Mouse (Mus musculus): ENCODE data around the gene 1110004F10Rik.

The 1110004F10Rik gene

GRCm38 (mm10) chr7:116092710-116093465, 53.7 kb downstream of the 1110004F10Rik start:
- DNase-seq (ENCODE audit: extremely low read depth, low read depth), result peak; percentile 90

- peak; percentile 54 for DNase-seq (ENCODE audit: extremely low read depth, low read depth)
Measured at GRCm38 (mm10) chr7:116093466-116093850, 54.3 kb downstream of the 1110004F10Rik start.

GRCm38 (mm10) chr7:116099952-116100528, 60.8 kb downstream of the 1110004F10Rik start:
- no peak for DNase-seq (ENCODE audit: extremely low read depth, low read depth)

GRCm38 (mm10) chr7:116103091-116103490, 63.9 kb downstream of the 1110004F10Rik start:
- no peak for DNase-seq (ENCODE audit: extremely low read depth, low read depth)

- DNase-seq (ENCODE audit: extremely low read depth, low read depth), result no peak
Measured at GRCm38 (mm10) chr7:116110661-116111060, 71.5 kb downstream of the 1110004F10Rik start.

- DNase-seq (ENCODE audit: extremely low read depth, low read depth), result no peak
Measured at GRCm38 (mm10) chr7:116111546-116111945, 72.3 kb downstream of the 1110004F10Rik start.

- DNase-seq (ENCODE audit: extremely low read depth, low read depth), result no peak
Measured at GRCm38 (mm10) chr7:116115216-116115930, 76.2 kb downstream of the 1110004F10Rik start.

GRCm38 (mm10) chr7:116115991-116116390, 76.8 kb downstream of the 1110004F10Rik start:
- DNase-seq (ENCODE audit: extremely low read depth, low read depth), result no peak

- no peak for DNase-seq (ENCODE audit: extremely low read depth, low read depth)
Measured at GRCm38 (mm10) chr7:116119306-116119857, 80.2 kb downstream of the 1110004F10Rik start.

- DNase-seq (ENCODE audit: extremely low read depth, low read depth), result no peak
Measured at GRCm38 (mm10) chr7:116120737-116121136, 81.5 kb downstream of the 1110004F10Rik start.

- no peak for DNase-seq (ENCODE audit: extremely low read depth, low read depth)
Measured at GRCm38 (mm10) chr7:116121202-116121601, 82.0 kb downstream of the 1110004F10Rik start.

GRCm38 (mm10) chr7:116122981-116123596, 83.9 kb downstream of the 1110004F10Rik start:
- DNase-seq (ENCODE audit: extremely low read depth, low read depth), result no peak

- no peak for DNase-seq (ENCODE audit: extremely low read depth, low read depth)
Measured at GRCm38 (mm10) chr7:116123597-116123985, 84.4 kb downstream of the 1110004F10Rik start.

- DNase-seq (ENCODE audit: extremely low read depth, low read depth), result no peak
Measured at GRCm38 (mm10) chr7:116124057-116124456, 84.9 kb downstream of the 1110004F10Rik start.

GRCm38 (mm10) chr7:116125671-116126070, 86.5 kb downstream of the 1110004F10Rik start:
- no peak for DNase-seq (ENCODE audit: extremely low read depth, low read depth)

- no peak for DNase-seq (ENCODE audit: extremely low read depth, low read depth)
Measured at GRCm38 (mm10) chr7:116127052-116127451, 87.9 kb downstream of the 1110004F10Rik start.

GRCm38 (mm10) chr7:116128286-116128685, 89.1 kb downstream of the 1110004F10Rik start:
- no peak for DNase-seq (ENCODE audit: extremely low read depth, low read depth)

GRCm38 (mm10) chr7:116129374-116129773, 90.2 kb downstream of the 1110004F10Rik start:
- no peak for DNase-seq (ENCODE audit: extremely low read depth, low read depth)

- no peak for DNase-seq (ENCODE audit: extremely low read depth, low read depth)
Measured at GRCm38 (mm10) chr7:116131390-116131789, 92.2 kb downstream of the 1110004F10Rik start.

- peak; percentile 20 for DNase-seq (ENCODE audit: extremely low read depth, low read depth)
Measured at GRCm38 (mm10) chr7:116132078-116132477, 92.9 kb downstream of the 1110004F10Rik start.
